Mouse (Mus musculus): ENCODE measurements around the gene Irs2.

Gene Irs2

GRCm38 (mm10) chr8:10980876-10981275 lies 27.4 kb downstream of the Irs2 start:
- no peak for DNase-seq

- DNase-seq = no peak
These were observed 28.3 kb downstream of the Irs2 start for GRCm38 (mm10) chr8:10979916-10980315.

GRCm38 (mm10) chr8:10979196-10979794 lies 29.0 kb downstream of the Irs2 start:
- no peak for DNase-seq

GRCm38 (mm10) chr8:10978377-10978776 lies 29.9 kb downstream of the Irs2 start:
- peak; percentile 73 for DNase-seq

- no peak for DNase-seq
These were observed 30.4 kb downstream of the Irs2 start for GRCm38 (mm10) chr8:10977742-10978376.

GRCm38 (mm10) chr8:10974659-10975058 lies 33.6 kb downstream of the Irs2 start:
- no peak for DNase-seq

- no peak for DNase-seq
These were observed 34.1 kb downstream of the Irs2 start for GRCm38 (mm10) chr8:10974126-10974525.

- no peak for DNase-seq
These were observed 35.3 kb downstream of the Irs2 start for GRCm38 (mm10) chr8:10972851-10973452.

GRCm38 (mm10) chr8:10971984-10972383 lies 36.3 kb downstream of the Irs2 start:
- DNase-seq = no peak

GRCm38 (mm10) chr8:10971509-10971908 lies 36.7 kb downstream of the Irs2 start:
- DNase-seq = no peak

- DNase-seq = no peak
These were observed 37.5 kb downstream of the Irs2 start for GRCm38 (mm10) chr8:10970496-10971456.

- DNase-seq = no peak
These were observed 39.6 kb downstream of the Irs2 start for GRCm38 (mm10) chr8:10968687-10969086.

- DNase-seq = no peak
These were observed 42.7 kb downstream of the Irs2 start for GRCm38 (mm10) chr8:10965401-10966117.

GRCm38 (mm10) chr8:10964511-10965099 lies 43.7 kb downstream of the Irs2 start:
- no peak for DNase-seq

GRCm38 (mm10) chr8:10961989-10962388 lies 46.3 kb downstream of the Irs2 start:
- no peak for DNase-seq

GRCm38 (mm10) chr8:10960277-10960819 lies 47.9 kb downstream of the Irs2 start:
- no peak for DNase-seq

- no peak for DNase-seq
These were observed 50.8 kb downstream of the Irs2 start for GRCm38 (mm10) chr8:10957292-10957955.

GRCm38 (mm10) chr8:10953346-10954053 lies 54.8 kb downstream of the Irs2 start:
- DNase-seq = peak; percentile 31

- no peak for DNase-seq
These were observed 55.6 kb downstream of the Irs2 start for GRCm38 (mm10) chr8:10952706-10953105.

- no peak for DNase-seq
These were observed 56.0 kb downstream of the Irs2 start for GRCm38 (mm10) chr8:10952235-10952634.

GRCm38 (mm10) chr8:10951567-10951966 lies 56.7 kb downstream of the Irs2 start:
- no peak for DNase-seq
